Mouse (Mus musculus) frontal cortex, postnatal 10 days (tissue): Measurements from ENCODE around the gene Zfp644.
A peak's percentile ranks its signal among the peaks of the same experiment; 100 is the strongest.
"Not testable (repeated sequence)": the region's sequence is repeated elsewhere in the genome, so short reads cannot be mapped to it uniquely, and the experiment has no call there.

Experiments
- DNase-seq, 2 experiments: peaks; one replicate each; pipeline ENCODE4 v3.0.0; 2022; ENCODE audit warnings: low spot score in 2 of 2, mixed read lengths in 1 of 2

Gene Zfp644

DNA sequence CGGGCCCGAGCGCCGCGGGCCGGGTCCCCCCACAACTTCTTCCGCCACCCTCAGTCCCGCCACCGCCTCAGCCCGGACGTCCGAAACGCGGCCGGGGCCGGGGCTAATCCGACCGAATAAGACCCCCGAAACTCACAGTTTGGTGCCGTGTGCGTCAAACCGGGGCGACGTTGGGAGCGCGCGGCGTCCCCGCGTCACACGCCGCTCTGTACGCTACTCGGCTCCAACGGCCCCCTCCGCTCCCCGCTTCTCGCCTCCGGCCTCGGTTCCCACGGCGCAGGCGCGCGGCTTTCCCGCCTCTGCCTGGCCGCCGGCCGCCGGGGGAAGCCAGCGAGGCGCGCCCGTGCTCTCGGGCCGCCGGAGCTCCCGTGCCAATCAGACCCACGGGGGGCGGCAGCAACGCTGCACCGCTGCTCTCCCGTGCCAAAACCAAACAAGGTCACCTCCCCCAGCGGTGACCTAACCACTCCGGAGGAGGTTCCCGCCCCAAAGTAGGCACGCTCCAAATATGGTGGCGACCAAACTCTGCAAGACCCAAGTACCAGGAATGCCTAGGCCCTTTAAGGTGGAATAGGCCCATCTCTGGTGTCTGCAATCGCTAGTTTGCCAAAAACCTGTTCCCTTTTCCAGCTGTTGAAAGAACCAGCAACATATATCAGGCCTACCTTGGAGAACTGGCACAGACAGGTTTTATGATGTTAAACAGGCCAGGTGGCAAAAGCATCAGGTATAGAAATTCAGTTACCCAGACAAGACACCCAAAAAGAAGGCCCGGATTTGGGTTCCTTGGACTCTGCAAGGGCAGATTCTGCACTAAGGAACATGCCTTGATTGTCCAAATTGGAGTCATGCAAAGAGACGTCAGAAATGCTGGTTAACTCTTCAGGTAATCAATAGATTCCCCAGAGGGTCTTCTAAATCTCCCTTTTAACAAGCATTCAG, at the start of gene Zfp644:
Zfp644 (minus strand) TSS at position 892 of the 942 bp plus-strand sequence.
- DNase-seq: peak; percentile 79 to 89

DNA sequence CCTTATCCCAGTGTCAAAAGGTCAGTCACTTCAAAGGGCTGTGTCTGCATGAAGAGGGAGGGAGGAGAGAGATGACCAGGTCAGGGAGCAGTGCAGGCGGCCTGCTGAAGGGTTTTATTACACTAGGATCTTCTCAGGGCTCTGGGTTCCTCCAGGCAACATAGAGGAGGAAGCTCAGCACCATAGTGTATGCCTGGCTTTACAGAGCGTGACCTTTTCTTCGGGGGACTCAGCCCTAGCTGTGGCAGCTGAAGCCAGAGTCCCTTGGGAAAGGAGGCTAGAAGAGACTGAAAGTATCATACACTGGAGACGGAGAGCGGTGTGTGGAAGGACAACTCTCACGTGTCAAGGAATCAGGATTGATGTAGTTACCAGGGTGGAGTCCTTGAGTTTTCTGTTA, 42.6 kb upstream of the Zfp644 start:
- no peak for DNase-seq

DNA sequence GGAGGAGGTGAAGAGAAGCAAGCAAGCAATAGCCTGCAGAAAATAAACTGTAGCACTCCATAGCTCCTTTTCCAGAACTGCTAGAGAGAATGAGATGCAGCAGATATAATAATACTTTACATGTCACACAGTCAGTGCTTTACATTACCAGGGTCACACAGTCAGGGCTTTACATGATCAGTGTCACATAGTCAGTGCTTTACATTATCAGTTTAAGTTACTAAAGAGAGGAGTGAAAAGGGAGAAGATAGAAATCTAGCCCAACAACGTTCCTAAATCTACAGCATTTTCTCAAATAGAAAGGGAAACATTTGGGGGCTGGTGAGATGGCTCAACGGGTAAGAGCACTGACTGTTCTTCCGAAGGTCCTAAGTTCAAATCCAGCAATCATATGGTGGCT, 26.4 kb upstream of the Zfp644 start:
- no peak for DNase-seq

DNA sequence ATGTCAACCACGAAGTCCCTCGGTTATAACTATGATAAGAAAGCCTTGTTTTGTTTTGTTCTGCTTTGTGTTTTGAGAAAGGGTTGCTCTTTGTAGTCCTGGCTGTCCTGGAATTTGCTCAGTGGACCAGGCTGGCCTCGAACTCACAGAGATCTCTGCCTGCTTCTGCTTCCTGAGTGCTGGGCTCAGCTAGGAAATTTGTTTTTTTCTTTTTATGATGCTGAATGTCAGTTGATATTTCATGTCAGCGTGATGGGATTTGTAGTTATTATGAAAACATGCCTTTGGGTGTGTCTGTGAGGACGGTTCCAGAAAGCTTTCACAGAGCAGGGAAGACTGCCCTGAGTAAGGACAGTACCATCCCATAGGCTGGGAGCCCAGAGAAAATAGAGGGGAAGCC, 25.7 kb upstream of the Zfp644 start:
- no peak for DNase-seq

DNA sequence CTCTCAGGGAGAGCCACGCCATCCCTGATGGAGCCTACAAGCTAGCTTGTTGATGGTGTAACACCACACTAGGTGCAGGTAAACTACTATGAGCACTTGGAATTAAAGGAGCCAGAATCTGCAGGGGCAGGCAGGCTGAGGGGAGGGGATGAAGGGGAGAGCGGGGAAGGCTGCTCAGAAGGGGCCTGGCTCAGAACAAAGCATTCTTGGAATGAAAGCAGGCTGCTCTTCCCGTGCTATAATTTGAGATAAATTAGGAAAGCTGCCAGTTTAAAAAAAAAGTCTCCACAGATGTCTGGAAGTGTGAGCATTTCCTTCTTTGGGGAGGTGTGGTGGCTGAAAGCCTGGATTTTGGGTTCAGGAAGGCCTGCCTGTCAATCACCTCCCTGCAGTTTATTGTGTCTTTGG, 14.8 kb upstream of the Zfp644 start:
- peak; percentile 14 to 17 for DNase-seq

DNA sequence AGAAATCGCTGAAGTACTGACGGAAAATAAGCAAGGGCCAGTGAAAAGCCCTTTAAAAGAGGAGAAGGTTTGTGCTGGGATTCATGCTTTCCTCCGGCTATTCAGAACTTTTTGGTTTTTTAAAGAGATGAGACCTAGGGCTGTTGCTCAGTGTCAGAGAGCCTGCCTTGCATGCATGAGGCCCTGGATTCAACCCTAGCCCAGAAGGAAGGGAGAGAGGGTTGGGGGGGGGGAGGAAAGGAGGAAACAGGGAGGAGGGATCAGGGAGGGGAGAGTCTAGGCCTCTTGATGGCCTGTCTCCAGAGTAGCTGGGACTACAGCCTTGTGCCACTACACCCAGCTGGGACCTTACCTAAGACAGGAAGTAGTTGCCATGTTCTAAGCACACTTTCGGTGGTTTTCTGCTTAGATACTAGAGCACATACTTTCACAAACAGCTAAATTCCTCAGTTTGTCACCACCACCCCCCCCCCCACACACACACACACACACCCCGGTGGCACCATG, 14.2 kb upstream of the Zfp644 start:
- no peak for DNase-seq

DNA sequence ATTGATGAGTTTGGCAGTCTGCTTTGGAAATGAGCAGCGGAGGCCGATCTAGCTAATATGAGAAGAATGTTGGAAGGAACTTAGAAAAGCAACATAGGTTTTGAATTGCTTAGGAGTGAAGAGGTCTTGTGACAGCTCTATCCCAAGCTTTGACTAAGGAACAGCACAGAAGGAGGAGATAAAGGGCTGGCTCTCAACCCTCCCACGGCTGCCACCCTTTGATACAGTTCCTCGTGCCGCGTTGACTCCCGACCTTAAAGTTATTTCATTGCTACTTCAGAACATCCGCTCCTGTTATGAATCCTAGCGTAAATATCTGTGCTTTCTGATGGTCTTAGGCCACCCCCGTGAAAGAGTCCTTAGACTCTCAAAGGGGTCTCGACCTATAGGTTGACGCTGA, 13.5 kb upstream of the Zfp644 start:
- DNase-seq: no peak

DNA sequence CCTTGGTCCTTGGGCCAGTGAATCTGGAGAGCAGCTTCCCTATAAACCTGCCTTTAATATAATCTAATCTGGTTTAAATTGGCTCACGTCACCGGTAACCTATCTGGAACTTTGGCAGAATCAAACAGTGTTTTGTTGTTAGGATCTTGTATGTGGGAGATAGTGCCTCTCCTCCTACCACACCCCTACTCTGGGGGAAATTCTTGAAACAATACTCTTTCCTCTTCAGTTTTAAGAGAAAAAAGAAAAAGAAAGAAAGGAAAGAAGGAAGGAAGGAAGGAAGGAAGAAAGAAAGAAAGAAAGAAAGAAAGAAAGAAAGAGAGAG, 13.0 kb upstream of the Zfp644 start:
- no peak for DNase-seq

DNA sequence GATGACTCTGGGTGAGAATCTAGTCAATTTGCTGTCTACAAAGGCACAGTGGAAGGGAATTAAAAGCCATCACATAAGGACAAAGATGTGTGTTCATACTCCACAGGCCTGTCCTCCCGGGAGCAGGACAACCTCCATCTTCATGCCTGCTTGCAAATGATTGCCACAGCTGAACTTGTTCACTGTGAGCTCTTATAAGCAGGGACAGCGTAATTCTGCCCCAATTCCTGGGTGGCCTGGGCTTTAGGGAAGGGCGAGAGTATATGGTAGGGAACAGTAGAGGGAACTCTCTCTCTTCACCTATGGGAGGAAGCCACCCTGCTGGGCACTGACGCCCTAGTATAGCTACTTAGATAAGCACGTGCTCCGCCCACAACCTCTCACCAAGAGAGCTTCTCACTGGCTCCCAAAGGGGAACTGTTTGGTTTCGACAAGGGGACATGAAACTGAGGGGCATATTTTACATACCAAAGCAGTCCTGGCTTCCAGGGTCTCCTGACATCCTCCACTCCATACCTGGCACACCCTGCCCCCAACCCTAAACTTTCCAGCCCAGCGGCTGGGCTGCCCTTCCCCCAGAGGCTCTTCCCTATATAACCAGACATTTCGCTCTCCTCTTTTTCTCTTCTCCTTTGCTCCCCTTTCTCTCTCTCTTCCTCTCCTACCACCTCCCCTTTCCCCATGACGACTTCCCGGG, 12.4 kb upstream of the Zfp644 start:
- DNase-seq: no peak

DNA sequence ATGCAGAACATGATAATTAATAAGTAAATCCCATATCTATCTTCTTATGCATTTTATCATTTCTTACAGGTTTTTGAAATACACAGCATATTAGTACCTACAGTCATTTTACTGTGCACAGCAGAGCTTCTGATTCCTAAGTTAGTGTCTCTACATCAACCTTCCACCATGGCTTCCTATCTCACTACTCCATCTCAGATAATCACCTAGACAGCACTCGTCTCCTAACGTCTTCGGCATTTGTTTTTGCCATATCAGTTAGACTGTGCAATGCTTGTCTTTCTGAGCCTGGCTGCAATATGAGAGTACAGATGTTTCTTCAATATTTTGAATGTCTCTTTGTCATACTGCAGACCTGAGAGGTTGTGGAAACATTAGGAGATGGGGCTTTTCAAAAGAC, 9.3 kb upstream of the Zfp644 start:
- no peak for DNase-seq

DNA sequence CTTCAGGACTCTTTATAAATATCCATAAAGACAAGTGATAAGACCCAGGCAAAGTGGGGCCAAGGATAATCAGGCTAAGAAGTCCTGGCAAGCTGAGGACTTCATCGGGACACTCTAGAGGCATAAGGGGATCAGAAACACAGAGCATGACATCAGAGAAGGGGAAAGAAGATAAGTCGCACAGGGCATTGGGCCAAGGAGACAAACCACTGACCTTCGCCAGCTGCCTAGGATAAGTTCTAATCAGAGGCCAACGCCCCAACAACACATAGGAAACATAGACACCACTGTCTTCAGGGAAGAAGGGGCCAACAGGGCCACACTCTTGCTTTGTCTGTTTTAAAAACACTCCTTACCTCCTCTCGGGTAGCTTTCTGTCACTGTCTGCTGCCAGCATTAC, 8.1 kb upstream of the Zfp644 start:
- DNase-seq: no peak

DNA sequence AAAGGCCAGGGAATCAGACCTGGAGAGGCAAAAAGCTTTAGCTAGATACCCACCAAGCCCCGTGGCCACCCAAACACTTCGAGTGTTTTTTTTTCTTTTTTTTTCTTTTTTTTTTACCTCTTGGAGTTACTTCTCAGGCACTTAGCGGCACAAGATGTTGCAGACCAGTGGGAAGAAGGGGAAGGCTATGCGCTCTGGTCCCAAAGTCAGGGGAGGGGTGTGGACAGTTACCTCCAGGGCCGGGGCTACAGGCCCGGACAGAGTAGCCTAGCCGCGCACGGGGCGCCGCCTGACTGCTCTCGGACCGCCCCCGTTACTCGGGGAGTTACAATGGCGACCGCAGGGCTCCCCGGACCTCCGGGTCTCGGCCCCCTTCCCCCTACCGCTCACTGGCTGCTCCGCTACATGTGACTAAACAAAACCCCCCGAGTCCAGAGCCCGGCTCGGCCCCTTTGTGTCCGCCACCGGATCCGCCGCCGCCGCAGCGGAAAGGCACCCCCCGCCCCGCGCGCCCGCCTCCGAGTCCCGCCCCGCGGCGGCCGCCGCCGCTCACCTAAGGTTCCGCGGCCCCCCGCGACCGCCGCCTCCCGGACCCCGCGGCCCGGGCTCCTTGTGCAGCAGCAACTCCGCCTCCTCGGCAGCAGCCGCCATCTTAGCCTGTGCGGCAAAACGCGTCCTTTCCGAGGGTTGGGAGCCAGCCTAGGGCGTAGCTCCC, 1.2 kb downstream of the Zfp644 start:
- peak; percentile 66 to 72 for DNase-seq

DNA sequence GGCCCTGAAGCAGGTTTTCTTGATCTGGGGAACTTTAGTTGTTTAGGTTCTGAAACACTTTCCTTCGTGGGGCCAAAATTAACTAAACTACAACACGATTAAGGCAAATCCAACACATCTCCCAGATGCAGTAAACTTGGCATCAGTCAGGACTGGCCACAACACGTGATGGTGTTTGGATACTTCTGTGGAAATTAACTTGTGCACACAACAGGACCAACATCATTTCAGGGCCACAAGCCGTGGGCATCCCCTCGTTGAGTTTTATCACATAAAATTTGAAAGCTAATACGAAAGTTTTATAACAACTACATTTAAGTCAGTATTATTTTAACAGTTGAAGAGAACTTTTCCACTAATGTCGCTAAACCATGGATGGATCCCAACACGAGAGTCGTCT, 1.9 kb downstream of the Zfp644 start:
- no peak for DNase-seq

DNA sequence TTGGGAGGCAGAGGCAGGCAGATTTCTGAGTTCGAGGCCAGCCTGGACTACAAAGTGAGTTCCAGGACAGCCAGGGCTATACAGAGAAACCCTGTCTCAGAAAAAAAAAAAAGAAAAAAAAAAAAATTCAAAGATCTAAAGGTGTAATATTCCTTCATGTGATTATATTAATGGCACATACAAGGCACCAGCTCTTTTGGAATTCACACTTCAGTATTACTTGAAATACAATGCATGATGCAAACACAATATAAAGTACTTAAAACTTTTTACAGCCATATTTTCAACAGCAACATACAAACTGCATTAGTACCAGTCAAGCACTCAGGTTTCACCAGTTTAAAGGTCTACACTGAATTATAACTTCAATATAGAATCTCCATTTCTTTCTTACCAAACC, 2.4 kb downstream of the Zfp644 start:
- no peak for DNase-seq

DNA sequence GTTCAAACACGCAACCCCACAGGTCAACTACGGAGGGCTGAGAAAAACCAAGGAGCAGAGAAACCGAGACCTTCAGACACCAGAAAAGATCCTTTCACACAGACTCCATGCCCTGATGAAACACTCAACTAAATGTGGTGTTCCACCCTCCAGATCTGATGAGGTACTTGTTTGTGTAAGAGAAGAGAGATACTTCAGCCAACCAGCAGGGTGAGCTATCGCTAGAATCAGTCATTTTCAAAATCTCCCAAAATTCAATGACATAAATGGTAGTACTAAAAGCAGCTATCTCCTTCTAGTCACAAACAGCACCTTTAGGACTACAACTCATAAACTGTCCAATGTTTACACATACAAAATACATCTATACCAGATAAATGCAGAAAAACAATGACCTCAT, 4.1 kb downstream of the Zfp644 start:
- no peak for DNase-seq

DNA sequence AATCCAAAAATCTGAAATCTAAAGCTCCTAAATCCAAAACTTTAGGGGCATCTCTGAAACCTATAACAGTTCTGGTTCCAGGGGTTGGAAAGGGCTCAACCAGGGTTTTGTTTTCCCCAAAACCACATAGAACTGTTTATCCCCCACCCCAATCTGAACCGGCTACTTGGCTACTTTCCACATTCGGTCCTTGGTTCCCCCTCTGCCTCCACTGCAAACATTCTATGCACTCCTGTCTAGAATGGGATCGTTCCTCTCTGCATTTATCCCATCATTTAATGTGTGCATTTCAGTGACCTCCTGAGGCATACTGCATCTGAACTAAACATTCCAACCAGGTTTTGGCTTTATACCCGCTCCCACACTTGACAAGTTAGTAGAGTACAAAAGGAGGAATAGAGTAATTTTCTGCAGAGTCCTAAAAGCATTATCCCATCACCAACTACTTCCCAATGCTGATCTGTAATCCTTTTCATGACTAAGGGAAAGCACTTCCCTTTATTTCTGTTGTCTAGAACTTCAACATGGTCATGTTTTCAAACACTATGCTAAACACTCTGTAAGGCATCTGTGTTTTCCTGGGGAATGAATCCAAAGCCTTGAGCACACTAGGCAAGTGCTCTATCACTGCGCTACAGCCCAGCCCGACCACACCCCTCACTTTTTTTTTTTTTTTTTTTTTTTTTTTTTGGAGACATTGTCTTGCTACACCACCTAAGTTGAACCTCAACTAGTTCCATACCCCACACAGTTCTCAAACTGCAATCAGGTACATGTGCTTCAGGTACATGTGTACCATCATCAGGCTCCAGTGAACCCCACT, 16.2 kb downstream of the Zfp644 start:
- DNase-seq: no peak

DNA sequence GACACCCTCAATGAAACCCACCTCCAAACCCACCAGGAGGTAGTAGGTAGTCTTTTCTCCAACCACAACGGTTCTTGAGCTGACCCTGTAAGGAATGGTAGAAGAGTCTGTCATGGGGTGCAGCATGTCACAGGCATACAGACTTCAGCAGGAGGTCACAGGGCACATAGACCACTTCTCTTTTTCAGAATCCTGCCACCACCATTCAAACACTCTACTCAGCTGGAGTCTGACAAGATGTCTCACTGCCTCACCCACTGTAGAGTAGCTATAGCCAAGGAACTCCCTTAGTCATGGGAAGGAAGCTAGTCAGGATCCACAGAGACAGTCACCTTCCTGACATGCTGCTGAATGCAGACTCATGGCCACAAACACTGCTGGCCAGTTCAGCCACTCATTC, 17.4 kb downstream of the Zfp644 start:
- no peak for DNase-seq

DNA sequence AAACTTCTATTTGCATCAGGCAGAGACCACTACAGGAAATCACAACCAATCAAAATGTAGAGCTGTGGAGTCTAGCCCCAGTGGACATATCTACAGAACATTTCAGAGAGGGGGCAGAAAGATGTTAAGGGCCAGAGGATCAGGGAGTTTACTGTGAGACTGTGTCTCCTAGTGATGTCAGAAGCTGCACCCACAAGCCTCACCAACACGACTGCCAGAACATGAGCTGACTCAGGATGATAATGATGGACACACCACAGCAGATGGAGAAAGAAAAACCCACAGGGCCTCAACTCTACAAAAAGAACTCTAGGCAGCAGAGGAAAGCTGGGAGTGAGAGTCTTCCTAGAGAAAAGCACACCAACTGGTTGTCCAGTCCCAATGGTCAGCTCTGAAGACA, 18.3 kb downstream of the Zfp644 start:
- not testable (repeated sequence) for DNase-seq

DNA sequence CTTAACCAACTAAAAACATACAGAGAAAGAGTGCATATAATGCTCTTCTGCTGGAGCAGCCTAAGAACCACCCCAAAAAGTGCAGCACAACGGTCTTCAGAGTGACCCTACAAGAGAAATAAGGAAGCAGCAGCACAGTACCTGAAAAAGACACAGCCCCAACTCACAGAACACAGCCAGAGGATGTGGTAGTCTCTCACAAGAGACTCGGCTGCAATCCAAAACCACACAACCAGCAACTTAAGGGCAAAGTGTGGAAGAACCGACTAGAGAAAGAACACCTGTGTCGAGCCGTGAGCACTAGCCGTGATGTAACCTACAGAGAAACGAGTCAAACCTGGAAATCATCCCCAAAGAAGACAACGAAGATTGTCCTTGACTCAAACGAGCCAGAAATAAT, 20.3 kb downstream of the Zfp644 start:
- no peak for DNase-seq

DNA sequence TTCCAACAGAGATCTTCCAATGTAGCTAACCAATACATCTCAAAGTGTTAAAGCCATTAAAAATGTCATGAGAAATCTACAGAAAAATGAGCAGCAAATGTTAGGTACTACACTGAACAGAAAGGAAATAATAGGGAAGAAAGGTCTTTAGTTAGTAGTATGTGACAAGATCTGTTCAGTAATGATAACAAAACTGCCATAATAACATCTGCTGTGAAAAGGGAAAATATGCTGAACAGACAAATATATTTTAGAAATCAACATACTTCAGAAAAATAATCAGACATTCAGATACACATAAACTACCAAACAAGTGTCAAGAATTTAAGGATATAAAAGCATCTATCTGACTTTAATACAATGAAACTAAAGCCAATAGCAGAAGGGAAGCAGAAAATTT, 24.5 kb downstream of the Zfp644 start:
- no peak for DNase-seq

DNA sequence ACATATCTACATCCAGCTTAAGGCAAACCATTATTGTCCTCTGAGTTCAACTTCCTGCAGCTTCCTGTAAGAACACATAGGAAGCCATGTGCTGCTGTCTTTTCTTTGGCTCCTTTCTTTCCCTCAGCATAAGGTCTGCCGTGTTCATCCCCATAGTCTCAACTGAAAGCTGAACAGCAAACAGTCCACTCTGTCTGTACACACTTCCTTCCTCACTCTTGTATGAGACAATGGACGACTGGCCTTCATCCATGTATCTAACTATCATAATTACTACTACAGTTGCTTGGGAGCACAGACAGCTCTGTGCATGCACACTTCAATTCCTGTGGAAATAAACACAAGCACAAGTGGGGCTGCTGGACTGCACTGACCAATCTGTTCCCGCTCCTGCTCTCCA, 25.2 kb downstream of the Zfp644 start:
- no peak for DNase-seq

DNA sequence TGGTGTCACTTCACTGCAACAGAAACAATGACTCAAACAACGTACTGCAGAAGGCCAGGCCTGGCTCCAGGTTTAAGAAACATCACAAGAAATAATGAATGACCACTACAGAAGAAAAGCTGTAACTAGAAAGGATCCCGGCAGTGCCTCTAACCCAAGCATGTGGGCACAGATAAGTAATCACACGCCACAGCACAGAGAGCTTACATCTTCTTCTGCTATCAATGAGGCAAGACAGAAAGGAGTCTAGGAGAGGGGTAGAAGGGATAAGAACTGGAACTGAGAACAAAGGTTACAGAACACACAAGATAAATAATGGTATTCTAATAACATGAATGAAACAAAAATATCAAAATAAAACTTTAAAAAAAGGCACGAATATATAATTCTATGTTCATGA, 32.2 kb downstream of the Zfp644 start:
- DNase-seq: no peak
